Mouse (Mus musculus) bone marrow, adult 2 months (tissue): ENCODE data around the gene Il18bp.

Source experiments
- CTCF ChIP-seq: fragments of 200-500 bp; IDR thresholded peaks from 2 replicates; pipeline ENCODE4 v1.5.1; 2011; ENCODE audit warnings: low read length, control low read depth; ENCODE audit not compliant: control insufficient read depth, insufficient read depth
- POLR2A ChIP-seq: fragments of 200-500 bp; IDR thresholded peaks from 2 replicates; pipeline ENCODE4 v1.6.1; 2011; ENCODE audit warnings: low read depth, mild to moderate bottlenecking, control low read depth, low read length, borderline replicate concordance; ENCODE audit not compliant: control insufficient read depth

DNA sequence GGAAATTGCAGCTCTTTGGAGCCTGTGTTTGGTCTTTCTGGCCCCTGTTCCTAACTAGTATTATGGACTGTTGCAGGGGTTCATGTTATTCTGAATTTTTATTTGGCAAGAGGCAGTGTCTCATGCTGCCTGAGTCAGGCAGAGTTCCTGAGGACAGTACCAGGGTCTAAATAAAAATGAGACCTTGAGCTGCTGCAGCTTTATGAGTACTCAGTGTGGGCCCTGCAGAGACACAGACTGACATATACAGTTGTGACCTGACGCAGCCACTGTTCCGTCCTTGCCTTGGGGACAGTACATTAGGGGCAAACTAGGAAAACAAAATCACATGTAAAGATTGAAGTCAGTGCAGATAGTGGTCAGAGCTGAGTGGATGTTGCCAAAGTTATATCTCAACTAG, 3.5 kb downstream of the Il18bp start:
- no peak for TF ChIP-seq POLR2A
- no peak for TF ChIP-seq CTCF
